Comparison of ENCODE assay signal across 9 mouse cellular contexts in genomic region chr6:3764230-3764764, GRCm38 (mm10). TPM values are rescaled to one million over a fixed set of nuclear protein-coding genes. Genes with fewer than 3 reads are reported as not detected.
DNase-seq lines count a peak whose midpoint lies in the region; ATAC-seq and TF ChIP-seq lines count a peak whose summit lies in the region.
"Had no signal": no experiment of that assay in that cellular context is flagged by ENCODE, and none has a peak within 500 bp of the region (broad histone marks: within the 10 kb centered on the region; RNA-seq: fewer than 3 reads in every experiment).

Gene Calcr (minus strand): TSS chr6:3764714.

- ATAC-seq in hindbrain, embryonic 13.5 days (ENCODE audit: low FRiP score), result no peak
- no peak for ATAC-seq in liver, embryonic 16.5 days (ENCODE audit: low read depth)
- no peak for ATAC-seq in erythroid progenitor cell, adult 5-6 weeks (replicated peaks; ENCODE audit: low FRiP score, poor library complexity, severe bottlenecking)

- no peak within 1 kb of the TSS for H3K27ac ChIP-seq in hindbrain, embryonic 13.5 days
- no peak within 1 kb of the TSS for H3K27ac ChIP-seq in liver, embryonic 16.5 days (ENCODE audit: low read length)

- peak within 1 kb of the TSS; percentile 79 for H3K4me3 ChIP-seq in E14TG2a.4 (replicated peaks; ENCODE audit: low read length)
- peak within 1 kb of the TSS; percentile 55 for H3K4me3 ChIP-seq in hindbrain, embryonic 13.5 days
- peak within 1 kb of the TSS; percentile 36 for H3K4me3 ChIP-seq in liver, embryonic 16.5 days (ENCODE audit: low read depth, low read length)

- TF ChIP-seq CTCF in E14TG2a.4 (conservative IDR thresholded peaks at IDR 0.05; ENCODE audit: low read length), result no peak

- H3K9ac ChIP-seq in hindbrain, embryonic 13.5 days, result peak within 1 kb of the TSS; percentile 61; the same call in 1 of the 2 replicates
- H3K9ac ChIP-seq in liver, embryonic 16.5 days (ENCODE audit: low read depth, low read length), result no peak within 1 kb of the TSS

- WGBS in hindbrain, embryonic 13.5 days, result 2% methylated on average over 12 of the region's 12 CpGs
- 6% methylated on average over 12 of the region's 12 CpGs for WGBS in liver, embryonic 16.5 days (ENCODE audit: insufficient replicate concordance)

- H3K9me3 ChIP-seq in E14TG2a.4 (ENCODE audit: low read length), result no peaks in the 10 kb centered on the region
- no peaks in the 10 kb centered on the region for H3K9me3 ChIP-seq in hindbrain, embryonic 13.5 days
- no peaks in the 10 kb centered on the region for H3K9me3 ChIP-seq in liver, embryonic 16.5 days (replicated peaks; ENCODE audit: control insufficient read depth, low read length)

- peak within 1 kb of the TSS; percentile 98 for H3K4me2 ChIP-seq in hindbrain, embryonic 13.5 days
- peak within 1 kb of the TSS; percentile 50 for H3K4me2 ChIP-seq in liver, embryonic 16.5 days (ENCODE audit: low read depth, low read length)

- peaks cover 13% of the 10 kb centered on the region; the same call in 1 of the 2 replicates for H3K4me1 ChIP-seq in E14TG2a.4 (replicated peaks; ENCODE audit: low read depth, low read length)
- peaks cover 14% of the 10 kb centered on the region for H3K4me1 ChIP-seq in hindbrain, embryonic 13.5 days (replicated peaks)
- H3K4me1 ChIP-seq in liver, embryonic 16.5 days (ENCODE audit: control insufficient read depth, low read depth, low read length), result no peaks in the 10 kb centered on the region

- DNase-seq in embryo, embryonic 9.5 days (ENCODE audit: extremely low spot score), result peak; percentile 12
- DNase-seq in embryo, embryonic 10 days (ENCODE audit: low spot score), result no peak
- DNase-seq in adrenal gland, adult 2 months, result no peak
- no peak for DNase-seq in Muller cell, postnatal 12 days (ENCODE audit: inconsistent ontology term)
- DNase-seq: heart, postnatal 10 days had no signal

- H3K36me3 ChIP-seq in E14TG2a.4 (ENCODE audit: insufficient read depth, low read length), result no peaks in the 10 kb centered on the region
- H3K36me3 ChIP-seq in hindbrain, embryonic 13.5 days, result no peaks in the 10 kb centered on the region
- no peaks in the 10 kb centered on the region for H3K36me3 ChIP-seq in liver, embryonic 16.5 days (ENCODE audit: control insufficient read depth, insufficient read depth)

- H3K27me3 ChIP-seq in E14TG2a.4 (ENCODE audit: insufficient read depth, low read length), result peaks cover 40% of the 10 kb centered on the region
- H3K27me3 ChIP-seq in hindbrain, embryonic 13.5 days, result peaks cover 54% of the 10 kb centered on the region
- H3K27me3 ChIP-seq in liver, embryonic 16.5 days (ENCODE audit: control insufficient read depth, insufficient read depth, low read depth, low read length), result peaks cover 23% of the 10 kb centered on the region

RNA-seq across cellular contexts. Expression of gene Calcr, which starts in this region (rescaled TPM):
- polyA plus RNA-seq in hindbrain, embryonic 13.5 days (2015; fragmentation: Nextera tagmentation; extraction: Ambion mirVana), result 4.8 and 5.4 TPM in 2 replicates
- polyA plus RNA-seq in liver, embryonic 16.5 days (2015; fragmentation: Nextera tagmentation; extraction: Ambion mirVana), result 0.04 TPM in 1 of 2 replicates, not detected in the other
- not detected in 2 replicates for total RNA-seq in erythroid progenitor cell, adult 5-6 weeks (2015; ENCODE audit: low replicate concordance)
- not detected in 2 replicates for total RNA-seq in erythroid progenitor cell, adult 5-6 weeks (2017; ENCODE audit: low replicate concordance)
- total RNA-seq in adrenal gland, adult 2 months (2021), result not detected
- not detected in 2 replicates for polyA plus RNA-seq in adrenal gland, adult 2 months (2012; rRNA removed)
- total RNA-seq: heart, postnatal 10 days had no signal
